Mouse (Mus musculus) neural tube, embryonic 11.5 days (tissue): ENCODE data around the gene Tssk4. TPM values are rescaled to one million over a fixed set of nuclear protein-coding genes. Genes with fewer than 3 reads are reported as not detected.

ENCODE experiments used
- ATAC-seq: fragments of 200-750 bp; cut with Nextera tagmentation; 2 replicates; pipeline ENCODE4 v1.8.0; 2017; ENCODE audit warnings: moderate number of reproducible peaks, mild to moderate bottlenecking, moderate TSS enrichment, moderate library complexity; ENCODE audit not compliant: insufficient read depth, low FRiP score, low TSS enrichment
- DNase-seq: peaks from one replicate; pipeline ENCODE4 v3.0.0-alpha.2; 2015; ENCODE audit warnings: low spot score
- H3K27ac ChIP-seq: fragments of 300-500 bp; sonication (generic); 2 replicates; pipeline ENCODE4 v1.5.1; 2014; ENCODE audit warnings: low read depth, mild to moderate bottlenecking, low read length
- H3K27me3 ChIP-seq: fragments of 300-500 bp; sonication (generic); 2 replicates; pipeline ENCODE4 v1.6.1; 2014; ENCODE audit warnings: mild to moderate bottlenecking, low read length, mixed read lengths; ENCODE audit not compliant: control insufficient read depth, insufficient read depth
- H3K36me3 ChIP-seq: fragments of 300-500 bp; sonication (generic); 2 replicates; pipeline ENCODE4 v1.6.1; 2014; ENCODE audit warnings: mild to moderate bottlenecking, low read length, moderate library complexity, mixed read lengths; ENCODE audit not compliant: control insufficient read depth, insufficient read depth
- H3K4me1 ChIP-seq: fragments of 300-500 bp; sonication (generic); 2 replicates; pipeline ENCODE4 v1.6.1; 2014; ENCODE audit warnings: low read length, mixed read lengths; ENCODE audit not compliant: control insufficient read depth, insufficient read depth
- H3K4me2 ChIP-seq: fragments of 300-500 bp; sonication (generic); 2 replicates; pipeline ENCODE4 v1.6.1; 2014; ENCODE audit warnings: low read depth, mild to moderate bottlenecking, moderate library complexity
- H3K4me3 ChIP-seq: fragments of 300-500 bp; sonication (generic); 2 replicates; pipeline ENCODE4 v1.5.1; 2014; ENCODE audit warnings: low read depth, low read length
- H3K9ac ChIP-seq: fragments of 300-500 bp; sonication (generic); 2 replicates; pipeline ENCODE4 v1.6.1; 2014; ENCODE audit warnings: mild to moderate bottlenecking, low read length
- H3K9me3 ChIP-seq: fragments of 300-500 bp; sonication (generic); 2 replicates; pipeline ENCODE4 v1.6.1; 2016; ENCODE audit warnings: low read length; ENCODE audit not compliant: control insufficient read depth
- WGBS: fragments of 180-500 bp; shearing (Covaris S2); extraction: QIAGEN DNeasy Blood & Tissue Kit; methylation state at CpG from one replicate; pipeline ENCODE4 v1.1.7; 2014; 5-methylcytosine and 5-hydroxymethylcytosine counted together
- polyA plus RNA-seq: library from polyadenylated mRNA; unstranded; fragments of >200 nt; fragmentation: Nextera tagmentation; extraction: Ambion mirVana; gene quantifications from 2 replicates; pipeline ENCODE4 v1.2.1, GENCODE M21; 2014

Gene Tssk4
- 0.89 and 0.93 TPM in 2 replicates for polyA plus RNA-seq

GRCm38 (mm10) chr14:55649884-55650283 lies at the start of gene Tssk4:
TSS of gene Tssk4 (plus strand) at chr14:55650184.
- H3K4me2 ChIP-seq = no peak within 1 kb of the TSS
- 0 out of 2 replicates have a peak, but pooled peaks cover 3% of the 10 kb centered on the region for H3K36me3 ChIP-seq
- H3K27ac ChIP-seq = no peak within 1 kb of the TSS
- H3K9ac ChIP-seq = no peak within 1 kb of the TSS
- H3K27me3 ChIP-seq = no peaks in the 10 kb centered on the region
- DNase-seq (no peak), ATAC-seq (no peak)
- H3K4me3 ChIP-seq = no peak within 1 kb of the TSS
- 94% methylated on average over 2 of the region's 2 CpGs for WGBS
- H3K9me3 ChIP-seq = no peaks in the 10 kb centered on the region
- H3K4me1 ChIP-seq = no peaks in the 10 kb centered on the region

GRCm38 (mm10) chr14:55603271-55603632 lies 46.7 kb upstream of the Tssk4 start, which contains the start of gene Irf9:
TSS of gene Irf9 (plus strand) at chr14:55603571.
- Histone ChIP-seq H3K4me1 (no peaks in the 10 kb centered on the region), H3K36me3 (peaks cover 18% of the 10 kb centered on the region), H3K27ac (no peak within 1 kb of the TSS), H3K9me3 (no peaks in the 10 kb centered on the region), H3K4me3 (no peak within 1 kb of the TSS), H3K4me2 (peak within 1 kb of the TSS; percentile 13; the same call in 1 of the 2 replicates), H3K27me3 (no peaks in the 10 kb centered on the region), H3K9ac (no peak within 1 kb of the TSS)
- ATAC-seq (no peak), DNase-seq (no peak)
- 87% methylated on average over 7 of the region's 7 CpGs for WGBS

- no peak overlapping the region for H3K4me3 ChIP-seq
- H3K4me1 ChIP-seq = no peaks in the 10 kb centered on the region
- H3K9me3 ChIP-seq = no peaks in the 10 kb centered on the region
- H3K9ac ChIP-seq = no peak overlapping the region
- peak overlapping the region; percentile 13; the same call in 1 of the 2 replicates for H3K4me2 ChIP-seq
- ATAC-seq (peak; percentile 79; the same call in 1 of the 2 replicates), DNase-seq (peak; percentile 81)
- peaks cover 15% of the 10 kb centered on the region for H3K36me3 ChIP-seq
- WGBS = 25% methylated on average over 19 of the region's 19 CpGs
- no peak overlapping the region for H3K27ac ChIP-seq
- no peaks in the 10 kb centered on the region for H3K27me3 ChIP-seq
Measured at GRCm38 (mm10) chr14:55603633-55604576, 46.1 kb upstream of the Tssk4 start.

GRCm38 (mm10) chr14:55604823-55605222 lies 45.2 kb upstream of the Tssk4 start:
- H3K4me2 ChIP-seq = no peak overlapping the region
- no peak overlapping the region for H3K27ac ChIP-seq
- no peak overlapping the region for H3K4me3 ChIP-seq
- WGBS = 94% methylated on average over 11 of the region's 11 CpGs
- no peaks in the 10 kb centered on the region for H3K9me3 ChIP-seq
- H3K4me1 ChIP-seq = no peaks in the 10 kb centered on the region
- H3K36me3 ChIP-seq = peaks cover 12% of the 10 kb centered on the region
- H3K27me3 ChIP-seq = no peaks in the 10 kb centered on the region
- ATAC-seq = no peak
- DNase-seq = no peak
- H3K9ac ChIP-seq = no peak overlapping the region

GRCm38 (mm10) chr14:55605743-55606459 lies 44.1 kb upstream of the Tssk4 start:
- no peak for DNase-seq
- Histone ChIP-seq H3K27ac (no peak overlapping the region), H3K9me3 (no peaks in the 10 kb centered on the region), H3K27me3 (no peaks in the 10 kb centered on the region), H3K36me3 (peaks cover 12% of the 10 kb centered on the region), H3K4me3 (no peak overlapping the region), H3K4me2 (no peak overlapping the region), H3K4me1 (no peaks in the 10 kb centered on the region), H3K9ac (no peak overlapping the region)
- ATAC-seq = no peak
- WGBS = 93% methylated on average over 16 of the region's 16 CpGs

GRCm38 (mm10) chr14:55608339-55608738 lies 41.6 kb upstream of the Tssk4 start:
- H3K36me3 ChIP-seq = peaks cover 5% of the 10 kb centered on the region; the same call in 1 of the 2 replicates
- no peak for ATAC-seq
- WGBS = 94% methylated on average over 6 of the region's 6 CpGs

GRCm38 (mm10) chr14:55613346-55613745 lies 36.6 kb upstream of the Tssk4 start:
- Histone ChIP-seq H3K4me2 (no peak overlapping the region), H3K4me3 (no peak overlapping the region), H3K9me3 (no peaks in the 10 kb centered on the region), H3K9ac (no peak overlapping the region), H3K27ac (no peak overlapping the region), H3K27me3 (no peaks in the 10 kb centered on the region), H3K4me1 (no peaks in the 10 kb centered on the region), H3K36me3 (peaks cover under 1% of the 10 kb centered on the region; the same call in 1 of the 2 replicates)
- DNase-seq (no peak), ATAC-seq (no peak)
- 82% methylated on average over 6 of the region's 6 CpGs for WGBS

More at GRCm38 (mm10) chr14:55608339-55608738, 41.6 kb upstream of the Tssk4 start:
- H3K27me3 ChIP-seq = no peaks in the 10 kb centered on the region
- H3K4me3 ChIP-seq = no peak overlapping the region
- H3K9me3 ChIP-seq = no peaks in the 10 kb centered on the region
- no peak overlapping the region for H3K9ac ChIP-seq
- no peak overlapping the region for H3K4me2 ChIP-seq
- DNase-seq = no peak
- H3K4me1 ChIP-seq = no peaks in the 10 kb centered on the region
- H3K27ac ChIP-seq = no peak overlapping the region

GRCm38 (mm10) chr14:55614565-55615178 lies 35.3 kb upstream of the Tssk4 start:
- 78% methylated on average over 7 of the region's 7 CpGs for WGBS
- Histone ChIP-seq H3K9me3 (no peaks in the 10 kb centered on the region), H3K27ac (no peak overlapping the region), H3K27me3 (no peaks in the 10 kb centered on the region), H3K4me3 (no peak overlapping the region), H3K9ac (no peak overlapping the region), H3K4me1 (no peaks in the 10 kb centered on the region; the same call in 1 of the 2 replicates), H3K4me2 (no peak overlapping the region), H3K36me3 (no peaks in the 10 kb centered on the region)
- ATAC-seq = no peak
- no peak for DNase-seq
